Mouse (Mus musculus) fat pad, adult 2 months (tissue): ENCODE measurements at regions not wholly inside any gene's neighbourhood (a gene's known extent, or its start where the extent isn't known, plus 50 kb on each side); places are given as distances from the start of the nearest gene placed in this dataset.

ENCODE experiments used
- DNase-seq: peaks from one replicate; pipeline ENCODE4 v3.0.0-alpha.2; 2011; ENCODE audit warnings: low read depth, low spot score; ENCODE audit errors: extremely low read depth

DNA sequence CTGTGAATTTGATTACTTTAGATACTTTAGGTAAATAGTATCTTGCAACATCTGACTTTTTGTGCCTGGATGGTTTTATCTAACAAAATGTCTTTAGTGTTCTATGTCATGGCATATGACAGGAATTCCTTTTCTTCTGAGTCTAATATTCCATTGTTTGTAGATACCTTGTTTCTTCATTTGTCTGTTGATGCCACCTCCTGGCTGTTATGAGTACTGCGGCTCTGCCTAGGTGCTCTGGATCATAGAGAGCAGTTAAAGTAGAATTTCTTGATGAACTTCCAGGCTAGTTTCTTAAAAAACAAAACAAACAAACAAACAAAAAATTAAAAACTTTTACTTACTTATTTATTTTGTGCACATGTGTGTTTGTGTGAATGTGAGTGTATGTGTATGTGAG is 83.6 kb upstream of the Kif2a start:
- DNase-seq, result no peak

DNA sequence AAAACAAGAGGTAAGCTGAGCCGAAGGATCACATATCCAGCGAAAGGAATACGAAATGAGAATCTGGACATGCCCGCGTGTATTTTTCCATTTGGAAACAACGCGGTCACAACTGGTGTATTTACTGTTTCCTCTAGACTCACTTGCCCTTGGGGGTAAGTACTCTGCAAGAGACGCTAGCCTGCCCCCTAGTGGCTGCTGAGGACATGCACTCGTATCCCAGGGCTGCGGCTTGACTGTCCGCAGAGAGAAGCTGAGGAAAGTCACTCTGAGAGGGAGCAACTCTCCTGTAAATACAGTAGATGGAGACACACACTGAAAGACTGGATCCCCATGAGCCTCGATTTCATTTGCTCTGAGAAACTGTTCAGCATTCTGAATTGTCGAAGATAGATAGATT is 79.7 kb upstream of the Kif2a start:
- peak; percentile 7 for DNase-seq

DNA sequence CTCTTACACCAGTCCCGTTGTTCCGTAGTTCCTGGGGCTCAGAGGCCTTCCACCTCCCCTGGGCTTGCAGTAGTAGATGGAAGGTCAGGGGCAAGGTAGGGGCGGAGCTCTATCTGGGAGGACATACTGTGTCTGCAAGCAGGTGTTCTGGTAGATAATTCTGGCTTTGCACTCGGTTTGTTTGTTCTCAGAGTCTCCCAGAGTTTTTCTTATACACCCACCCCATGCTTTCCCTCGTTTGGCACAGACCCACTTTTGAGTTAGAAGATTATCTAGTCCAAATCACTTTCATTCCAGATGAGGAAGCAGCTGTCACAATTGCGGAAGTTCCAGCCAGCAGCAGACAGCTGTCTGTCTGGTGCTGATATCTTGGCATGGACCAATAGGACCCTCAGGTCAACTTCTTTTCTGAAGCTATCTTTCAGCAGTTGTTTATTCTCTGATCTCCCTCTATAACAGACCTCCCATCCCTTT is 79.0 kb upstream of the Kif2a start:
- DNase-seq, result no peak

DNA sequence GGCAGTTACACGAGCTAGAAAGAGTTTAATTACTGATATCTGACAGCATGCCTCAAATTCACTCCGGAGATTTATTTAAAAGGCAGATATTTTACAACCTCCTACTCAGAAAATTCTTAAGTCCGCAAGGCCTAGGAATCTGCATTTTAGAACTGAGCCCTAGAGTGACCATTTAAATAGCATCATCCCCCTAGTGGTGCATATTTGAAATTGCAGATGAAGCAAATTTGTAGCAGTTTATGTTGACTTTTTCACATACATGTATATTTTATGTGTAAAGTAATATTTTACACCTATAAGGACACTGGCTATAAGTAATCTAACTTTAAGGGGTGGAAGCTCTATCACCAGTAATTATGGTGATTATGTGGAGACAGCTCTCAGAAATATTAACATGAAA is 78.2 kb upstream of the Kif2a start:
- DNase-seq, result no peak

DNA sequence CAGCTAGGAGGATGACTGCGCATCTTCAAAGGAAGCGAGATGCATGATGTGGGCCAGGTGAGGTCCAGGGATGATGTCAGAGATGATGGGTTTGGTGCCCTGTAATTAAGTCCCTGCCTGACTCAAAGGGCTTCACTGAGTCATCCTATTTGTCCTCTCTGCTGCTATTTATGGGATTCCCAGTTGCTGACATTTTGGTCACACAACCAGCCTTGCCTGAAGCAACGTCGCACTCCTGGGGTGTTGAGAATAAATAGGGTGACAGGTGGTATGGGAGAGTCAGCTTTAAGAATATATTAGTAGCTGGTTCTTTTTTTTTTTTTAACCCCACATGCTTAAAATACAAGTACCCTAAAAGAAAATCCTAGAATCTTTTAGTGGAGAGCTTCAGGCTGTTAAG is 75.1 kb upstream of the Kif2a start:
- no peak for DNase-seq

DNA sequence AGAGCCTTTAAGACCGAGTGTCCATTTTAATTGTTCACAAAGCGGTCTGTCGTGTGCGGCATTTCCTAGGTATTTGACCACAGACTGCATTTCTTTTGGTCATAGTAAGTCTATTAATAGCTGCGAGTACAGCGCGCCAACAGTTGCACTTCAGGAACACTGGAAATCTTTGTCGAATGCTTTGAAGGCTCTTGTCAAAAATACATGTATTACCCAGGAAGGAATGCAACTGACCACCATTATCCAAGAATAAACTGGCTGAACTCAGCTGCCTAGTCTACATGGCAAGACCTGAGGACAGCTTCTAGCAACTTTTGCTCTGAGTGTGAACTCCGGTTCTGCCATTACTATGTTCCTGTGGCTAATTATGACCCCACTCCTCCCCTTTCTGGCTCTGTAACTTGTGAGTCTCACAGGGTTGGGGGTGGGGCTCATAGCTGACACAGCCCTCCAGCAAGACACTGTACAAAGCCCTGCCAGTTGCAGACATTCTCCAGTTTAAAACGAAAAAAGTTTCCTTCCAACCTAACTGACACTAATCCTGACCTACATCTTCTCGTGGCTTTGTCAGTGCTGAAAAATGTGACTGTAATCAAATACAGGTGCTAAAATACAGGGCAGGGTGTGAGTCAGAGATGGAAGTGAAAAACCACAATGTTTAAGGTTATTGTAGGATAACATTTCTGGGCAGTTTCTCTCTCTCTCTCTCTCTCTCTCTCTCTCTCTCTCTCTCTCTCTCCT is 73.2 kb upstream of the Kif2a start:
- no peak for DNase-seq

DNA sequence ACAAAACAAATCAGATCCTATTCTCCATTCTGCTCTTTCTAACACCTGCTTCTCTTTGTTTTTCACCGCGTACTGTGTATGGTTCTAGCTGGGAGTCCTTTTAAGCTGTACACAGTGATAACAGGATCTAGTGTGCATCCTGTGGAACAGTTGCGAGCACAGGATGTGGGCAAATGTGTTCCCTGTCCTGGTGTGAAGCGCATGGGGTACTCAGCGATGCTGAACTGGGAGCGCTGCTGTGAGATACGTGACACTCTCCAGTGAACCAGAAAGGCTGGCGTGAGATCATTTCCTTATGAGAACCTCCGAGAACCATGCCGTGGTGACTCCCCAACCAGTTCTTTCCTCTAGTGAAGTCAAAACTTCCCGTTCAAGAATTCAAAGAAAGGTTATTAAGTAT is 72.6 kb upstream of the Kif2a start:
- DNase-seq, result no peak

DNA sequence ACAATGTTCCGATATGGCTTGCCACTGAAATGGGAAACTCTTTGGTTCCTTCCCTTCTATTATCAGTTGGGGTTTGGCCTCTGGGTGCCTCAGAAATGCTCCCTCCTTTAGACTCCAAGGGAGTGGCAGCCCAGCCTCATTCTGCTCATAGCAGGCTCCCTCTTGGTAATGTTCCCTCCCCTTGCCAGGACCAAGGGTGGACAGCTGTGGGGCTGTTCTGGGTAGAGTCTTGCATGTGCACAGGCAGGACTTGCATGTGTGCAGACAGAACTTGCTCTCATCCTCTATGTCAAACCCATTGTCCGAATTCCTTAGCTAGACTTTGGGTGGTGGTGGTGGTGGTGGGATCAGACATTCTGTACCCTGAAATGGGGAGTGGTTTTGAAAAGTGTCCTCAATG is 71.8 kb upstream of the Kif2a start:
- no peak for DNase-seq

DNA sequence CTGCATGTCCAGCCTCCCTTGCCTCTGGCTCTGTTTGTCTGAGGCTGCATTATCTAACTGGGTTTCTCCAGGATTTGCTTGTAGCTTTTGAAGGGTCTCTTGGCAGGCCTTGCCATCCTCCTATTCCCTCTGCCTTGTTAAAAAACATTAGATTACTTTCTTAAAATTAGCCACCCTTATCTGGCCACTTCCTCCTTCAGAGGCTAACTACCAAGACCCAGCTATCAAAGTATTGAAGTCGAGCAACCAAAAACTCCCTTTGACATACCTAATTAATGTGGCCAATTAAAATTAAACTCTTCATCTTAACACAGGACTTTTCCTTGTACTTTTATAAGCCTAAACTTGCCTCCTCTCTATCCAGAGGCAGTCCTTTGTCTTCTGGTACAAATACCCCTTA is 66.3 kb upstream of the Kif2a start:
- no peak for DNase-seq

DNA sequence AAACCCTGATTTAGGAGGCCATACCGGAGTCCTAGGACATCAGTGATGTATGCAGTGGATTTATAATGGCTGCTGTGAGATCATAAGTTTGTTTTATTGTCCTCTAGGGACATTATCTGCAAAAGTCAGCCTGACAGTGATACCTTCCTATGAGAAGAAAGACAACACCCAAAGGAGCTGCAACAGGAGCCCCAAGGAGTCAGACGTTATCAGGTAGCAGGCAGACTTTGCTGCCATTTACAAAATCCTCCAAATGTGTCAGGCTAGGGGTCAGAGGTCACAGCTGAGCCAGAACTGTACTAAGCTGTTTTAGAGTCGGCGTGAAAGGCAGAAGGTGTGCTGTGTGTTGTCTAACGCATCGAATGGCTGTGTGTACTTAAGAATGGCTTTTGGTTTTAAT is 65.4 kb upstream of the Kif2a start:
- DNase-seq, result no peak

DNA sequence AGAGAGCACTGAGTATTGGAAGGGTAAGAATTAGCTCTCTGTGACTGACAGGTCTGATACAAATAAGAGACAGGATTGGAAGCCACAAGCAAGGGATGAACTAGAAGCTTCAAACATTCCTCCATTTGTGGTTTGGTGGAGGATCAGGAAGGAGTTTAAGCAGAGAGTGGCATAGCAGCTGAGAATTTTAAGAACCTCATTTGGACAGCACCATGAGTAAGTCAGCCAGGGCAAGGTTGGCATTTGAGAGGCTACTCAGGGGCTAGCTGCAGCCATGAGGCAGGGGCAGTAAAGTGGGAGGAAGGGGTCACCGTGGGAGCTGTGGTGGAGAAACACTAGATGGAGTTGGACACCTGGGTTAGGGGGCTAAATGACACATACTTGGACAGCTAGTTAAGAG is 56.2 kb upstream of the Kif2a start:
- no peak for DNase-seq

DNA sequence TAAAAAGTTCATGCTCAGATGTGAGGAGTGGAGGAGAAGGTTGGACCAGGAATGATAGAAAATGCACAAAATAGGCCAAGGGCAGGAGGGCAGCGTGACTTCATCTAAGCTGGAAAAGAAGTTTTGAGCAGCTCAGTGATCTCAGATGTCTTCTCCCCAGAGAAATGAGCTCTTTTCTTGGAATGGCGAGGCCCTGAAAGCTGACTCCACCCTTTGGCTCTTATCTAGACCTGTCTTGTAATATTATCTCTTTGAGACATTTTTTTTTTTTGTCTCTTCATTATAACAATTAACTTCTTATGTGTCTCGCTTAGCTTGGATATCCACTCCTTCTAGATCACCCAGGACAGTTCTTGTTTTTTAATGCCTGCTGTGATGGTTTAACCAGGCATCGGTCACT is 53.0 kb upstream of the Kif2a start:
- DNase-seq, result no peak

DNA sequence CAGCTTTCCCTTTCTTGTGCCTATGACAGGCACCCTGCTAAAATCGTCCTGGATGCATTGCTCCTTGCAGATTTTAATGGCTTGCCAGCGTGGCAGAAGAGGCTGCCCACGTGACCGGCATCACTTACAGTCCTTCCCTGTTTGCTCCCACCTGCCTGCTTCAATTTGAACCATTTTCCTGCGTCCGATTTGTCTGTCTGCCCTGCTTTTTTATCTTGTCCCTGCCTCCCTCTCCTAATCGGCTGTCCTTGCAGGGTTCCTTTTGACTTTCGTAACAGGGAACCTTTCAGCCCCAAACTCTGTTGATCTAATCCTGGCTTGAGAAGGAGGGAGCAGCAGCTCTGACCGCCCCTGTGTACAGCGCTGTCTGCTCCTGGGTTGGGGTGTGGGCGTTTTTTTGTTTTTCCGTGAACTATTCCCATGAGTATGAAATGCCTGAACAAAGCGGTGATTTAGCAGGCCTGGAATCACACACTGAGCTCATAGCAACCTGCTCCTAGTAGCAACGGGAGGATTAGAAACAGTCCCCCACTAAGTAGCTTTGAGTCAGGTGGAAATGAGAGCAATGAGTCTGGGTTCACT is 51.2 kb upstream of the Kif2a start:
- DNase-seq, result no peak

DNA sequence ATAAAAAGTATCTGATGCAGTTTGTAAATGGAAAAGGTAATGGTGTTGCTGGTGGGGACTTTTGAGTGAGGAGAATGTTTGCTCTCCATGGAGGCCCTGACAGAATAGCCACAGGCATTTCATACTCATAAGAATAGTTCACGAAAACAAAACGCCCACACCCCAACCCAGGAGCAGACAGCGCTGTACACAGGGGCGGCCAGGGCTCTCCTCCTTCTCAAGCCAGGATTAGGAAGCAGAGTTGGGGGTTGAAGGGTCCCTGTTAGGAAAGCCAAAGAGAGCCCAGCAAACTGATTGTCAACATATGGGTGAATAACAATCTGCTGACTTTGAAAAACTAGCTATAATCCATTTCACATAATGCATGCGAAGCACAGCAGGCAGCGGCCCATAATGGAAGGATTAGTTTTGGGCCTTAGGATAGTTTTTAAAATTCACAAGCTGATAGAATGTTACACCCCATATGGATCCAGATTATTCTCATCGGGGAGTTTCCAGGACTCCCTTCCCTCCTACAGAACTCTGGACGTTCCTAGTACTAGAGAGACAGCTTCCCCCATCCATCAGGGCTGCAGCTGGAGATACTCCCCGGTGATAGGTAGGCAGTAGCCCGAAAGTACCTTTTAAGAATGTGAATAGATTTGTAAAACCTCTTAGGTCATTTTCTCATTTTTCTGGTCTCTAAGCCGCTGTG is 50.6 kb upstream of the Kif2a start:
- DNase-seq, result no peak
